Mouse (Mus musculus): ENCODE data around the gene Sirt2.

Gene Sirt2

DNA sequence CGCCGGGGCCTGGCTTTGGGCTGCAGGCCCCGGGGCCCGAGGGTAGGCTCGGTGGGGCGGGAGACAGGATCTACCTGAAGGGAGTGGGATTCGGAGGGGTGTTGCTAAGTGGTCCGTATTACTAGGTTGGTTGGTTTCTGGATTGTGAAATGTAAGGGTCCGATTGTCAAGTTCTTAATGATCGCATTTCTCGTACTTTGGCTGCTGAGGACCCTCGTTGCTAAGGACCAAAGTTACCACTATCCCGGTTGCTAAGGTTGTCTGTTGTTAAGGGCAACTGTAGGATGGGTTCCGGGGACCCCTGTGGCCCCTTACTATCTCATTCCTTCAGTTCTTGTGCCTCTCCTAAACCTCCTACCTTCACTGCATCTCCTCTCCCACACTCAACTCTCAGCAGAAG lies 375 bp downstream of the Sirt2 start:
- DNase-seq (ENCODE audit: low read depth, low spot score): no peak

- DNase-seq (ENCODE audit: low read depth, low spot score): no peak
These were observed 979 bp downstream of the Sirt2 start, which contains the start of gene Nfkbib for GRCm38 (mm10) chr7:28767462-28767965. Gene Nfkbib, minus strand, starts transcription at chr7:28767512.

DNA sequence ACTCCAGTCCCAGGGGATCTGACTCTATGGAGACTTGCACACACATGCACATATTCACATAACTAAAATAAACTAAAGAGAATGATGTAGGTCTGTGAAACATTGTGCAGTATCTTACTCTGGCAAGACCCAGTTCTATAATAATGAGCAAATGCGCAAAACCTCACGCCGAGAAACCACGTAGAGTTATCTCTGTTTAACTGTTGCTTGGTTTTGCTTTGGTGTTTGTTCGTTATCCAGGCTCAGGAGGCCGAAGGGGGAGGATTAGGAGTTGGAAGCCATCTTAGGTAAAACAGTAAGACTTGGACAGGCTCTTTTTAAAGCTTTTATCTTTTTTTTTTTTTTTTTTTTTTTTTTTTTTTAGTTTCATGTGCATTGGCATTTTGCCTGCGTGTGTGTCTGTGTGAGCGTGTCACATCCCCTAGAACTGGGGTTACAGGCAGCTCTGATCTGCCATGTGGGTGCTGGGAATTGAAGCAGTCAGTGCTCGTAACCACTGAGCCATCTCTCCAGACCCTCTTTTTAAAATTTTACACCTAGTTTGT lies 3.0 kb downstream of the Sirt2 start:
- DNase-seq (ENCODE audit: low read depth, low spot score): no peak

DNA sequence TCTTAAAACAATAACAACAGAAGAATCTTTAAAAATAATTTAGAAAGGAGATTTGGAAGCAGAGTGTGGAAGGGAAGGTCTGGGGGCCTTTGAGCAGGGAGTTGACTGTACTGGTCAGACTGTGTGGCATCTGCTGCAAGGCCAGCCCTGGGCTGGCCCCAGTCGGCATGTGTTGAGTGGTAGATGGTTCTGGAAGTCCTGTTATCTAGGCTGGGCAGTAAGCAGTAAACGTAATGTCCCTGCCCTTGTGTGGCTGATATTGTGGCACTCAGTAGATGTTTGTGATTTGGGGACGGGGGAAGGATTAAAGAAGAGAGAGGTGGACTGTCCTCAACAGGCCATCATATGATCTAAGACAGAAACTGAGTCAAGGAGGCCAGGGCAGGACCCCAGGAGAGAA lies 3.8 kb downstream of the Sirt2 start:
- DNase-seq (ENCODE audit: low read depth, low spot score): no peak

DNA sequence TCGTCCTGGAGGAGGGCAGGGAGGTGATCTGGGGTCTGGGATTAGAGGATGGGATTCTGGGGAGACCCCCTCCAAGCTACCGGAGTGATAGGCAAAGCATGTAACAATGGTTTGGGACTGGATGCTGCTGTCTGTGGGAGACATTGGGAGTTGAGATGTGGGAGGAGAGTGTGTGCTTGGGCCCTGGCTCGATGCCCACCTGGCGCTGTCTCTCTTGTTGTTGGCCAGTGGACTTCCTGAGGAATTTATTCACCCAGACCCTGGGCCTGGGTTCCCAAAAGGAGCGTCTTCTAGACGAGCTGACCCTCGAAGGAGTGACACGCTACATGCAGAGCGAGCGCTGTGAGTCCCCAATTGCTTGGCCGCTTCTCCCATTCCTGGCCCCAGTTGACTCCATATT lies 5.3 kb downstream of the Sirt2 start:
- DNase-seq (ENCODE audit: low read depth, low spot score): no peak

GRCm38 (mm10) chr7:28773163-28773562 lies 6.6 kb downstream of the Sirt2 start:
- no peak for DNase-seq (ENCODE audit: low read depth, low spot score)

- no peak for DNase-seq (ENCODE audit: low read depth, low spot score)
These were observed 7.6 kb downstream of the Sirt2 start for GRCm38 (mm10) chr7:28774164-28774563.

GRCm38 (mm10) chr7:28775129-28775528 lies 8.6 kb downstream of the Sirt2 start:
- no peak for DNase-seq (ENCODE audit: low read depth, low spot score)

GRCm38 (mm10) chr7:28778825-28779224 lies 12.3 kb downstream of the Sirt2 start:
- no peak for DNase-seq (ENCODE audit: low read depth, low spot score)

- DNase-seq (ENCODE audit: low read depth, low spot score): no peak
These were observed 13.6 kb downstream of the Sirt2 start for GRCm38 (mm10) chr7:28780067-28780658.

GRCm38 (mm10) chr7:28780857-28781256 lies 14.3 kb downstream of the Sirt2 start:
- DNase-seq (ENCODE audit: low read depth, low spot score): no peak

GRCm38 (mm10) chr7:28781261-28781663 lies 14.7 kb downstream of the Sirt2 start:
- no peak for DNase-seq (ENCODE audit: low read depth, low spot score)

- DNase-seq (ENCODE audit: low read depth, low spot score): no peak
These were observed 18.6 kb downstream of the Sirt2 start for GRCm38 (mm10) chr7:28785161-28785560.

- DNase-seq (ENCODE audit: low read depth, low spot score): no peak
These were observed 21.3 kb downstream of the Sirt2 start for GRCm38 (mm10) chr7:28787884-28788283.

- no peak for DNase-seq (ENCODE audit: low read depth, low spot score)
These were observed 22.0 kb downstream of the Sirt2 start, which contains the start of gene Rinl for GRCm38 (mm10) chr7:28788307-28789195. Gene Rinl, plus strand, starts transcription at chr7:28788969.

DNA sequence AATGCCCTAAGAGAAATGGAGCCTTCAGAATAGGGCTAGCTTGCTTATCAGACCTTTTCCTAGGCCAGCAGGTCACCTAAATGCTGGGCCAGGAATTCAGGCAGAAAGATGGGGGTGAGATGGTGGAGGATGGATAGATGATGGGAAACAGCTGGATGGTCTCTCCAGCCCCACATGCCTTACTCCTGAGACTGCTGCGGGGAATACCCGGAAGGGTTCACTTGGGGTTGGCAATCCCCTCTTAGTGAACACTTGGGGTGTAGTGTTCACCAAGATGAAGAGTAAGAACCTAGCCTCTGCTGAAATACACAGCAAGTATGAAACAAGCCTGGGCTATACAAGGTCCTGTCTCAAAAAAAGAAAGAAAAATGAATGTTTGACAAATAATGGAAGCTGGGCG lies 22.7 kb downstream of the Sirt2 start:
- DNase-seq (ENCODE audit: low read depth, low spot score): no peak

DNA sequence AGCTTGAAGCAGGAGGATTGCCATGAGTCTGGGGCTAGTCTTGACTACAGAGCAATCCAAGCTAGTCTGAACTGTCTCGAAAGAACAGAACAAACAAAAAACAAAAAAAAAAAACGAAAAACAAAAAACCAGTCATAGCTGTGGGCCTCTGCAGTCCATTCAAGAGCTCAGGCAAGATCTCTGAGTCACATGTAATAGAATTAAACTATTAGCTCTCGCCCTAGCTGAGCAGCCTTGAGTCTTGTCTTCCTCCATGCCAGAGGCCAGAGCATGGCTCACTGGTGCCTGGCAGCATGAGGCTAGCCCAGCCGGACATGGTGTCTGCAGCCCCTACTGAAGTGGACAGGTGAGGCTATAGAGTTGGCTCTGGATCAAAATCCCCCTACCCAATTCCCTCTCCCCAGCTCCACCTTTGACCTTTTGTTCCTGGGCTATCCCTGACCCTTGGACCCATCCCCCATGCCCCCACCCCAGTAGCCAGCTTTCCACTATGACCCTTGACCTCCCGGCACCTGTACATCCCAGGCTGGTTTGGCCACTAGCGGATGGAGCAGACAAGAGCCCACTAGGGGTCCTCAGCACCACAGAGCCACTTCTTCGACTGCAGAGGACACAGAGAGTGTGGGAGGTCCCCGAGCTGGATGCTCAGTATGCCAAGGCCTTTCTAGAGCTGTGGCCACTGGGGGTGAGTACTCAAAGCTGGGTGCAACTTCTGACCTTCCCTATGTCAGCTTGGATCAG lies 23.7 kb downstream of the Sirt2 start:
- DNase-seq (ENCODE audit: low read depth, low spot score): no peak

DNA sequence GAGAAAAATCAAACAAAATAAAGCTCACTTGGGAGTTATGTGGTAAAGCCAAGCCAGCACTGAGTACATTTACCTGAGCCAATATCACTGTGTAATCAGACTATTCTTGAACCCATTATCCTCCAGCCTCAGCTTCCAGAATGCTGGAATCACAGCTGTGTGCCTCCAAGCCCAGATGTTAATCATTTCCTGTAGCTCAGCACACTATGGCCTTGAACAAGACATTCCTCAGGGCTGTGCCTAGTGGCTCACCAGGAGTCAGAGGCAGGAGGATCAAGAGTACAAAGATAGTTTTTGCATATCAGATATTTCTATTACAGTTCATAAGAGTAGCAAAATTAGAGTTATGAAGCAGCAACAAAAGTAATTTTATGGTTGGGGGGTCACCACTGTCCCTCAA lies 25.2 kb downstream of the Sirt2 start:
- no peak for DNase-seq (ENCODE audit: low read depth, low spot score)

DNA sequence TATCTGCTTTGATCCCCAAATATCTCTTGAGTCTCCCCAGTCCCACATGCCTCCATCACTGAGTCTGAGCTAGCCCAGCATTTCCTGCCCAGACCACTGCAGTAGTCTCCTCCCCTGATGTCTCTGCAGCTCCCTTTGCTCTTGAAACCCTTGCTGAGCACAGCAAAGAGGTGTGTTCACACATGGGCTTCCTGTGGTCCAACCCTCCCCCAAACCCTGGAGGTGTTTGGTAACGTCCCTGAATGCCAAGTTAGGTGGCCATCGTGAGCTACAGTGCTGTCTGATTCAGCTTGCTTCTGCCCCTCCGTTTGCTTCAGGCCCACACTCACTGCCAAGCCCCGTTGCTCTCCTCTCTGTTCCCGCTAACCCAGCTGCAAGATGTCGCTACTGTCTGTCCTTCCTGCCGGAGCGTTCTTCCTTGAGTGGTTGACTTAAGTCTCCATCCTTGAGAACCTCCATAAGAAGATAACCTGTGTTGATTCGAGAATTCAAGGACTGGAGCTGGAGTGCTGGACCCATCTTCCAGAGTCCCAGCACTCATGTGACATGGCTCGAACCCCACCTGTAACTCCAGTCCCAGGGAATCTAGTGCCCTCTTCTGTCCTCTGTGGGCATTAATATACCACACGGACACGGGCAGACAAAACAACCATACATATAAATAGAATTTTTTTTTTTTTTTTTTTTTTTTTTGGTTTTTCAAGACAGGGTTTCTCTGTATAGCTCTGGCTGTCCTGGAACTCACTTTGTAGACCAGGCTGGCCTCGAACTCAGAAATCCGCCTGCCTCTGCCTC lies 26.1 kb downstream of the Sirt2 start:
- DNase-seq (ENCODE audit: low read depth, low spot score): no peak

GRCm38 (mm10) chr7:28793834-28794233 lies 27.3 kb downstream of the Sirt2 start:
- no peak for DNase-seq (ENCODE audit: low read depth, low spot score)

GRCm38 (mm10) chr7:28794496-28794895 lies 28.0 kb downstream of the Sirt2 start:
- no peak for DNase-seq (ENCODE audit: low read depth, low spot score)

All from WW6 (cell line).